Mouse (Mus musculus) c-Kit-positive CD71-positive TER-119-positive erythroid progenitor cells, embryonic 14.5 days (primary cell): ENCODE data around the gene Coq10b.

Experiments used
- DNase-seq: peaks from one replicate; pipeline ENCODE4 v3.0.0-alpha.2; 2013; ENCODE audit warnings: low spot score

Coq10b gene

GRCm38 (mm10) chr1:55108473-55108872, 55.9 kb downstream of the Coq10b start:
- DNase-seq: no peak

DNA sequence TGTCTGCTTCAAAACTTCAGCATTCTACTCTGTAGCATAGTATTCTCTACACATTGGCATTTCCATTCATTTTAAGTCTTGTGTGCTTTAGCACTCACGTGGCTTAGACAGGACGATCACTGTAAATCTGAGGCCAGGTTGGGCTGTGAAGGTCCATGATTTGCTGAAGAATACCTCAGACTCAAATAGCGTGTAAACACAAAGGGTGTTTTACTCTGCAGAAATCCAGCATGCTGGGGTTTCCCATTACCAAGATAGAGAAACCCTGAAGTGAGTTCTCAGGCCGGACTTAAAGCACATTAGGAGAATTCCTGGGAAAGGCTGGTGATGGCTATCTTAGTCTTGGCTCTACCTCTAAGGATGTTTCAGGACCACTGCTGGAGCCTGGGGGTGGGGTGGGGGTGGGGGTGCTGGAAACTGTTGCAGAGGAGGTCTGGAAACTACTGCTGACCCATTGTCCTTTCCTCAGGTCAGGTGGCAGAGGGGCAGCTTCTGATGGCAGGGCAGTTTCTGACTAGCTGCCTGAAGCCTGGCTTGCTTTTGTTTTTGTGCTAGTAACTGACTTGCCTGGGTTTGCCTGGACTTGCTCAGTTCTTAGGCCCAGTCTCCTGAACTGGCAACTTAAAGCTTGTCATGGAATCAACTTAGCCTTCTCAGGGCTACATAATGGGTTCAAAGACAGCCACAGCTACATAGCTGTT, 56.6 kb downstream of the Coq10b start:
- no peak for DNase-seq
